Mouse (Mus musculus) kidney, postnatal 10 days (tissue): Measurements from ENCODE around the gene Fibcd1.
A peak's percentile ranks its signal among the peaks of the same experiment; 100 is the strongest.

Source experiments
- DNase-seq: peaks from one replicate; pipeline ENCODE4 v3.0.0; 2021; ENCODE audit warnings: mixed read lengths

Gene Fibcd1

GRCm38 (mm10) chr2:31845896-31846691 is at the start of gene Fibcd1:
Gene Fibcd1, minus strand, starts transcription at chr2:31846005.
- DNase-seq: peak; percentile 53

- DNase-seq: no peak
Measured at GRCm38 (mm10) chr2:31894221-31894870, 48.5 kb upstream of the Fibcd1 start.

- DNase-seq: no peak
Measured at GRCm38 (mm10) chr2:31893110-31893669, 47.4 kb upstream of the Fibcd1 start.

GRCm38 (mm10) chr2:31891219-31891618 is 45.4 kb upstream of the Fibcd1 start:
- DNase-seq: peak; percentile 65

- no peak for DNase-seq
Measured at GRCm38 (mm10) chr2:31888871-31889270, 43.1 kb upstream of the Fibcd1 start.

- DNase-seq: peak; percentile 86
Measured at GRCm38 (mm10) chr2:31887030-31887429, 41.2 kb upstream of the Fibcd1 start, which contains the start of gene Lamc3. Gene Lamc3, plus strand, starts transcription at chr2:31887291.

GRCm38 (mm10) chr2:31884806-31885205 is 39.0 kb upstream of the Fibcd1 start:
- peak; percentile 78 for DNase-seq

- no peak for DNase-seq
Measured at GRCm38 (mm10) chr2:31883061-31883460, 37.3 kb upstream of the Fibcd1 start.

- peak; percentile 61 for DNase-seq
Measured at GRCm38 (mm10) chr2:31880868-31881267, 35.1 kb upstream of the Fibcd1 start.

GRCm38 (mm10) chr2:31878610-31879009 is 32.8 kb upstream of the Fibcd1 start:
- DNase-seq: no peak

GRCm38 (mm10) chr2:31876446-31876845 is 30.6 kb upstream of the Fibcd1 start:
- DNase-seq: no peak

GRCm38 (mm10) chr2:31874290-31874855 is 28.6 kb upstream of the Fibcd1 start:
- DNase-seq: no peak

- DNase-seq: no peak
Measured at GRCm38 (mm10) chr2:31870683-31871082, 24.9 kb upstream of the Fibcd1 start.

GRCm38 (mm10) chr2:31869692-31870091 is 23.9 kb upstream of the Fibcd1 start:
- DNase-seq: no peak

- DNase-seq: peak; percentile 69
Measured at GRCm38 (mm10) chr2:31868538-31869164, 22.8 kb upstream of the Fibcd1 start.

- DNase-seq: peak; percentile 69
Measured at GRCm38 (mm10) chr2:31867773-31868537, 22.1 kb upstream of the Fibcd1 start.

GRCm38 (mm10) chr2:31865794-31866193 is 20.0 kb upstream of the Fibcd1 start:
- no peak for DNase-seq

GRCm38 (mm10) chr2:31865322-31865721 is 19.5 kb upstream of the Fibcd1 start:
- no peak for DNase-seq

GRCm38 (mm10) chr2:31864891-31865290 is 19.1 kb upstream of the Fibcd1 start:
- DNase-seq: no peak

- DNase-seq: no peak
Measured at GRCm38 (mm10) chr2:31863766-31864165, 18.0 kb upstream of the Fibcd1 start.

GRCm38 (mm10) chr2:31862919-31863318 is 17.1 kb upstream of the Fibcd1 start:
- no peak for DNase-seq

GRCm38 (mm10) chr2:31858500-31858899 is 12.7 kb upstream of the Fibcd1 start:
- no peak for DNase-seq
